Mouse (Mus musculus) cerebellum, adult 2 months (tissue): ENCODE results near the gene Vsnl1.

Experiments
- CTCF ChIP-seq: fragments of 200-500 bp; IDR thresholded peaks from 2 replicates; pipeline ENCODE4 v1.5.1; 2011; ENCODE audit warnings: low read depth, mild to moderate bottlenecking, control low read depth, low read length, moderate library complexity, borderline replicate concordance; ENCODE audit not compliant: insufficient read depth
- POLR2A ChIP-seq: fragments of 200-500 bp; IDR thresholded peaks from 2 replicates; pipeline ENCODE4 v1.6.1; 2011; ENCODE audit warnings: low read length, control low read depth, borderline replicate concordance; ENCODE audit not compliant: insufficient read depth

GRCm38 (mm10) chr12:11455549-11456194 is 19.3 kb upstream of the Vsnl1 start, which contains the start of gene Rad51ap2:
- TF ChIP-seq CTCF (no peak), POLR2A (peak; percentile 73; the same call in 1 of the 2 replicates)
